Mouse (Mus musculus): ENCODE measurements around the gene Lrguk. TPM values are rescaled to one million over a fixed set of nuclear protein-coding genes. Genes with fewer than 3 reads are reported as not detected.

The Lrguk gene
- total and polyA plus RNA-seq, 2 experiments from 2014 or later: 0.19 TPM; not detected in 1

DNA sequence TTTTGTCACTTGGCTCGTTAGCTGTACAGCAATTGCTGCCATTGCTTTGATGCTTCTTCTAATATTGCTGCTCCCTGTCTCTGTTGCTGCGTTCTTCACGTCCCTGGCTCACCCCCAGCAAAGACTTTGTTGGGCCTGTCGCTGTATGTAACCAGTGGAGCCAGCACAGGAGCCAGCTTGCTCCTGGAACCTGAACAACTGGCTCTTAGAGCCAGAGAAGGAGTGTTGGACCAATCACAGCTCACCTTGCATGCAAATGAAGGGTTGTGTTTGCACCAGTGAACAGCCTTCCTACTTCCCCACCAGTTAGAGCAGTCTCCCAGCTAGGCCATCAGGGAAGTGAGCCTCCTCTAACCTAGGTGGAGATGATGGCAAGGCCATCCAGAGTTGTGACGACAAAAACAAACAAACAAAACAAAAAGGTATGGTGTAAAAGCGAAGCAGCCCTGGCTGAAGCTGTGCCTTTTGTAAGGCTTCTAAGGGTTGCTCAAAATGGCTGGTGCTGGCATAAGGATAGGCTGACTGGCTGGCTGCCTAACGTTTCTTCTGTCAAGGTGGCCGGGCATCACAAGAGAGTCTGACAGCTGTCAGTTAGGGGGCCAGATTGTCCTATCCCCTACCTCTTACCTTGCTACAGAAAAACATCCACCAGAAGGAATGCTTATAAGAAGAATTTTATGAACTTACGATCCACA, 15.7 kb downstream of the Lrguk start:
- WGBS: 77% methylated on average over 9 of the region's 9 CpGs
- no peaks in the 10 kb centered on the region for H3K36me3 ChIP-seq (replicated peaks; ENCODE audit: control insufficient read depth, insufficient read depth, low read length)
- no peaks in the 10 kb centered on the region for H3K9me3 ChIP-seq (replicated peaks; ENCODE audit: control insufficient read depth, low read length)
- no peak overlapping the region for H3K27ac ChIP-seq (ENCODE audit: low read depth)
- no peak overlapping the region for H3K4me2 ChIP-seq (ENCODE audit: low read depth, low read length)
- no peak overlapping the region for H3K4me3 ChIP-seq (ENCODE audit: low read depth, low read length)
- no peak for TF ChIP-seq EP300 (IDR thresholded peaks at IDR 0.05; ENCODE audit: low read depth)
- TF ChIP-seq CTCF (IDR thresholded peaks at IDR 0.05; ENCODE audit: low read depth): no peak
- ATAC-seq (ENCODE audit: insufficient read depth, low read depth): no peak
- no peaks in the 10 kb centered on the region for H3K27me3 ChIP-seq (ENCODE audit: control insufficient read depth, insufficient read depth, low read length)
- no peak for DNase-seq (ENCODE audit: low spot score)
- H3K4me1 ChIP-seq (ENCODE audit: control insufficient read depth, insufficient read depth): peaks cover 10% of the 10 kb centered on the region
- H3K9ac ChIP-seq (replicated peaks; ENCODE audit: low read depth, low read length): no peak overlapping the region

DNA sequence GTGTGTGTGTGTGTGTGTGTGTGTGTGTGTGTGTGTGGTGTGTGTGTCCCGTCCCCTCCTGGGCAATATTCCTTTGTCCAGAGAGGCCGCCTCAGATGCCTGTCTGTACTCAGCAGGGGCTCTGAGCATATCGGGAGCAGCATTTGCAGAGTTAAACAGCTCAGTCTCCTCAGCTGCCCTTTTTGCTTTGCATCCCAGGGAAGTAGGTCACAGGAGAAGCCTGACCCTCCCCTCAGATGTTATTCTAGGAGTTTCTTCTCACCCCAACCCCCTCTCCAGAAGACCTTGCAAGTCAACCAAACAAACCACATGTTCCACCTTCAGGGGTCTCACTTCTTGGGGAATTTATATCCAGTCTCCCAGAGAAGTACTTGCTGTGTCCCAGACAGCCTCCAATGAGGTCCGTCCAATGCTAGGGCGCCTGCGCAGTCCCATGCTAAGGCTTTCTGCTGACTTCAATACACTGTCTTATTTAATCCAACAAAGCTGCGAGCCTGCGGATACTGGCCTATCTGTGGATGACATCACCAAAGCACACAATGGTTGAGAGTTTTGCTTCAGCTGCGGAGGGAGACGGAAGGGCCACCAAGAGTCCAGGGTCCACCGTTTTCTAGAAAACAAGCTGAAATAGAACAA, 17.4 kb downstream of the Lrguk start:
- Histone ChIP-seq H3K36me3 (replicated peaks; ENCODE audit: control insufficient read depth, insufficient read depth, low read length) (no peaks in the 10 kb centered on the region), H3K27me3 (ENCODE audit: control insufficient read depth, insufficient read depth, low read length) (no peaks in the 10 kb centered on the region), H3K4me1 (ENCODE audit: control insufficient read depth, insufficient read depth) (peaks cover 10% of the 10 kb centered on the region), H3K4me3 (ENCODE audit: low read depth, low read length) (no peak overlapping the region), H3K4me2 (ENCODE audit: low read depth, low read length) (no peak overlapping the region), H3K27ac (ENCODE audit: low read depth) (no peak overlapping the region), H3K9ac (replicated peaks; ENCODE audit: low read depth, low read length) (no peak overlapping the region), H3K9me3 (replicated peaks; ENCODE audit: control insufficient read depth, low read length) (no peaks in the 10 kb centered on the region)
- ATAC-seq (ENCODE audit: insufficient read depth, low read depth) (no peak), DNase-seq (ENCODE audit: low spot score) (no peak)
- 73% methylated on average over 11 of the region's 11 CpGs for WGBS
- TF ChIP-seq EP300 (IDR thresholded peaks at IDR 0.05; ENCODE audit: low read depth) (no peak), CTCF (IDR thresholded peaks at IDR 0.05; ENCODE audit: low read depth) (no peak)

DNA sequence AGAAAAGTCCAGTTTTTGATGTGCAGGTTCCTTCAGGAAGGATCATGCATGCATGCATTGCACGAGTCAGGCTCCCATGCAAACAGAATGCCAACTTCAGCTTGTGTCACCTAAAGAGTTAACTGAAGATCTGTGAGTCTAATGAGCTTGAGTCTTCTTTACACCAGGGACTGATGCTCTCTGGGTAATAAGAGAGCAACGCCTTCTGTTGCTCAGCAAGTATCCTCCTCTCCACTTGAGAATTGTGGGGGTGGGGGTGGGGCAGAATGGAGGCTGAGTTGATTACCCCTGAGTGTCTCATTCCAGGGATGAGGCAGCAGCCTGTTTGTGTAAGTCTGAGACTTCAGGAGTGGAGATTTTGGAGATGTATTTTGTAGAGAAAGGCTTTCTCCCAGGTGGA, 20.2 kb downstream of the Lrguk start:
- 55% methylated on average over 2 of the region's 2 CpGs for WGBS
- Histone ChIP-seq H3K4me2 (ENCODE audit: low read depth, low read length) (no peak overlapping the region), H3K27me3 (ENCODE audit: control insufficient read depth, insufficient read depth, low read length) (no peaks in the 10 kb centered on the region), H3K4me3 (ENCODE audit: low read depth, low read length) (no peak overlapping the region), H3K27ac (ENCODE audit: low read depth) (no peak overlapping the region), H3K36me3 (replicated peaks; ENCODE audit: control insufficient read depth, insufficient read depth, low read length) (no peaks in the 10 kb centered on the region), H3K4me1 (ENCODE audit: control insufficient read depth, insufficient read depth) (peaks cover 10% of the 10 kb centered on the region), H3K9ac (replicated peaks; ENCODE audit: low read depth, low read length) (no peak overlapping the region), H3K9me3 (replicated peaks; ENCODE audit: control insufficient read depth, low read length) (no peaks in the 10 kb centered on the region)
- ATAC-seq (ENCODE audit: insufficient read depth, low read depth) (no peak), DNase-seq (ENCODE audit: low spot score) (no peak)
- TF ChIP-seq EP300 (IDR thresholded peaks at IDR 0.05; ENCODE audit: low read depth): no peak
- no peak for TF ChIP-seq CTCF (IDR thresholded peaks at IDR 0.05; ENCODE audit: low read depth)

DNA sequence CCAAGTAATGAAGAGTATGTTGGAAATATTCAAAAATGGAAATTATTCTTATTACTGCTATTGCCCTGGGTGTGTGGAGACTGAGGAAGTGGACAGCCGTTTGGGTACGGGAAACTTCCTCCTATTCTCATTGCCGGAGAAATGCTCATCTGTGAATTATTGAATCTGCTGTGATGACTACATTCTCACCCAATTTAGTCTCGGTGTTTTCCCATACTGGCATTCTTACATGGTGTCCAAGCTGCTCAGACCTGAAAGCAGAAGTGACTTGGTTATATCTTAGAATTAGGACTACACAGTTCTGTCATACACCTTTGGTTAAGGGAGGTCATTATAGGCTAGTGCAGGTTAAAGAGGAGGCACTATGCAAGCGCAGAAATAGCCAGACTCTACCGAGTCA, 30.5 kb downstream of the Lrguk start:
- TF ChIP-seq CTCF (IDR thresholded peaks at IDR 0.05; ENCODE audit: low read depth) (no peak), EP300 (IDR thresholded peaks at IDR 0.05; ENCODE audit: low read depth) (no peak)
- no peak overlapping the region for H3K9ac ChIP-seq (replicated peaks; ENCODE audit: low read depth, low read length)
- no peak for ATAC-seq (ENCODE audit: insufficient read depth, low read depth)
- no peaks in the 10 kb centered on the region for H3K4me1 ChIP-seq (ENCODE audit: control insufficient read depth, insufficient read depth)
- H3K36me3 ChIP-seq (replicated peaks; ENCODE audit: control insufficient read depth, insufficient read depth, low read length): no peaks in the 10 kb centered on the region
- H3K27ac ChIP-seq (ENCODE audit: low read depth): no peak overlapping the region
- H3K4me2 ChIP-seq (ENCODE audit: low read depth, low read length): no peak overlapping the region
- WGBS: 80% methylated on average over 6 of the region's 6 CpGs
- no peak overlapping the region for H3K4me3 ChIP-seq (ENCODE audit: low read depth, low read length)
- DNase-seq (ENCODE audit: low spot score): no peak
- no peaks in the 10 kb centered on the region for H3K9me3 ChIP-seq (replicated peaks; ENCODE audit: control insufficient read depth, low read length)
- H3K27me3 ChIP-seq (ENCODE audit: control insufficient read depth, insufficient read depth, low read length): no peaks in the 10 kb centered on the region

DNA sequence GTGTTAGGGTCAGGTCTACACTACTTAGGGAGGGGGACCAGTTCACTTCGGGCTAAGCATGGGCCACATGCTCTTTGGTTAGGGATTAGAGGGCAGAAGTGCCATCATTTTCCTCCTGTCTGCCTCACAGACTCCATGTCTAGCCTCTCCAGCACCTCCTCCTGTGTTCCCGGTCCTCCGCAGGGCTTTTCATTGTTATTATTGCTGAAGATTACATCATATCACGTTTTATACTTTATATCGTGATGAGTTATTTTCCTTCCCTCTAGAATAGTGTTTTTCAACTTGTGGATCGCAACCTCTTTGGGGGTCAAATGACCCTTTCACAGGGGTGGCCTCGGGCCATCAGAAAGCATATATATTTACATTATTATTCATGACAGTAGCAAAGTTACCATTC, 37.5 kb downstream of the Lrguk start:
- TF ChIP-seq EP300 (IDR thresholded peaks at IDR 0.05; ENCODE audit: low read depth) (no peak), CTCF (IDR thresholded peaks at IDR 0.05; ENCODE audit: low read depth) (no peak)
- Histone ChIP-seq H3K4me2 (ENCODE audit: low read depth, low read length) (no peak overlapping the region), H3K9ac (replicated peaks; ENCODE audit: low read depth, low read length) (no peak overlapping the region), H3K27me3 (ENCODE audit: control insufficient read depth, insufficient read depth, low read length) (no peaks in the 10 kb centered on the region), H3K9me3 (replicated peaks; ENCODE audit: control insufficient read depth, low read length) (no peaks in the 10 kb centered on the region), H3K27ac (ENCODE audit: low read depth) (no peak overlapping the region), H3K4me1 (ENCODE audit: control insufficient read depth, insufficient read depth) (no peaks in the 10 kb centered on the region), H3K4me3 (ENCODE audit: low read depth, low read length) (no peak overlapping the region), H3K36me3 (replicated peaks; ENCODE audit: control insufficient read depth, insufficient read depth, low read length) (no peaks in the 10 kb centered on the region)
- ATAC-seq (ENCODE audit: insufficient read depth, low read depth) (no peak), DNase-seq (ENCODE audit: low spot score) (no peak)
- WGBS: 85% methylated on average over 7 of the region's 7 CpGs
